Mouse (Mus musculus) lung, embryonic 14.5 days (tissue): ENCODE data around the gene Ppm1n. TPM values are rescaled to one million over a fixed set of nuclear protein-coding genes. Genes with fewer than 3 reads are reported as not detected.
A peak's percentile ranks its signal among the peaks of the same experiment; 100 is the strongest.

Experiments used
- ATAC-seq: fragments of 200-750 bp; cut with Nextera tagmentation; 2 replicates; pipeline ENCODE4 v1.8.0; 2017; ENCODE audit warnings: mild to moderate bottlenecking, moderate TSS enrichment, moderate library complexity; ENCODE audit not compliant: insufficient read depth
- DNase-seq: peaks from one replicate; pipeline ENCODE4 v3.0.0-alpha.2; 2015
- H3K27ac ChIP-seq: fragments of 300-500 bp; sonication (generic); 2 replicates; pipeline ENCODE4 v1.5.1; 2014; ENCODE audit warnings: low read depth, mild to moderate bottlenecking, moderate library complexity
- H3K27me3 ChIP-seq: fragments of 300-500 bp; sonication (generic); 2 replicates; pipeline ENCODE4 v1.6.1; 2014; ENCODE audit warnings: low read length, control low read depth; ENCODE audit not compliant: insufficient read depth
- H3K36me3 ChIP-seq: fragments of 300-500 bp; sonication (generic); 2 replicates; pipeline ENCODE4 v1.6.1; 2014; ENCODE audit warnings: control low read depth; ENCODE audit not compliant: insufficient read depth
- H3K4me1 ChIP-seq: fragments of 300-500 bp; sonication (generic); 2 replicates; pipeline ENCODE4 v1.6.1; 2014; ENCODE audit warnings: antibody characterized with exemption, control low read depth; ENCODE audit not compliant: insufficient read depth
- H3K4me2 ChIP-seq: fragments of 300-500 bp; sonication (generic); 2 replicates; pipeline ENCODE4 v1.6.1; 2014; ENCODE audit warnings: mild to moderate bottlenecking
- H3K4me3 ChIP-seq: fragments of 300-500 bp; sonication (generic); 2 replicates; pipeline ENCODE4 v1.5.1; 2014; ENCODE audit warnings: low read depth, low read length
- H3K9ac ChIP-seq: fragments of 300-500 bp; sonication (generic); 2 replicates; pipeline ENCODE4 v1.6.1; 2014
- H3K9me3 ChIP-seq: fragments of 300-500 bp; sonication (generic); 2 replicates; pipeline ENCODE4 v1.6.1; 2016; ENCODE audit warnings: low read depth, low read length, control low read depth
- CTCF ChIP-seq: IDR thresholded peaks from 2 replicates; pipeline ENCODE4 v1.5.1; 2016; ENCODE audit warnings: antibody characterized with exemption, low read depth
- WGBS: fragments of 180-500 bp; shearing (Covaris S2); extraction: QIAGEN DNeasy Blood & Tissue Kit; methylation state at CpG from one replicate; pipeline ENCODE4 v1.1.7; 2014; 5-methylcytosine and 5-hydroxymethylcytosine counted together
- polyA plus RNA-seq: library from polyadenylated mRNA; unstranded; fragments of >200 nt; fragmentation: Nextera tagmentation; extraction: Ambion mirVana; gene quantifications from 2 replicates; pipeline ENCODE4 v1.2.1, GENCODE M21; 2014

The Ppm1n gene
- polyA plus RNA-seq, 1 experiment from 2014 or later: not detected

DNA sequence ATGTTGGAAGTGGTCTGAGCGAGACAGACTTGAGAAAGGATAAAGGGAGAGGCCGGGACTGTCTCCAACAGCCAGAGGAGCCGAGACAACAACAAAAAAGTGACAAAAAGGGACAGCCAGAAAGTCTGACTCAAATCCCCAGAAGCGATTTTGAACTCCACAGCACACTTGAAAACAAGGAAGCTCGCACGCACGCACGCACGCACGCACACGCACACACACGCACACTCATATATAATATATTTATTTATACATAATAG, 23.1 kb upstream of the Ppm1n start:
- DNase-seq (no peak), ATAC-seq (no peak)
- 78% methylated on average over 12 of the region's 12 CpGs for WGBS
- Histone ChIP-seq H3K4me3 (no peak overlapping the region), H3K9me3 (no peaks in the 10 kb centered on the region), H3K36me3 (no peaks in the 10 kb centered on the region), H3K9ac (no peak overlapping the region), H3K4me2 (no peak overlapping the region), H3K4me1 (no peaks in the 10 kb centered on the region), H3K27ac (no peak overlapping the region), H3K27me3 (peaks cover 58% of the 10 kb centered on the region)
- TF ChIP-seq CTCF: no peak

DNA sequence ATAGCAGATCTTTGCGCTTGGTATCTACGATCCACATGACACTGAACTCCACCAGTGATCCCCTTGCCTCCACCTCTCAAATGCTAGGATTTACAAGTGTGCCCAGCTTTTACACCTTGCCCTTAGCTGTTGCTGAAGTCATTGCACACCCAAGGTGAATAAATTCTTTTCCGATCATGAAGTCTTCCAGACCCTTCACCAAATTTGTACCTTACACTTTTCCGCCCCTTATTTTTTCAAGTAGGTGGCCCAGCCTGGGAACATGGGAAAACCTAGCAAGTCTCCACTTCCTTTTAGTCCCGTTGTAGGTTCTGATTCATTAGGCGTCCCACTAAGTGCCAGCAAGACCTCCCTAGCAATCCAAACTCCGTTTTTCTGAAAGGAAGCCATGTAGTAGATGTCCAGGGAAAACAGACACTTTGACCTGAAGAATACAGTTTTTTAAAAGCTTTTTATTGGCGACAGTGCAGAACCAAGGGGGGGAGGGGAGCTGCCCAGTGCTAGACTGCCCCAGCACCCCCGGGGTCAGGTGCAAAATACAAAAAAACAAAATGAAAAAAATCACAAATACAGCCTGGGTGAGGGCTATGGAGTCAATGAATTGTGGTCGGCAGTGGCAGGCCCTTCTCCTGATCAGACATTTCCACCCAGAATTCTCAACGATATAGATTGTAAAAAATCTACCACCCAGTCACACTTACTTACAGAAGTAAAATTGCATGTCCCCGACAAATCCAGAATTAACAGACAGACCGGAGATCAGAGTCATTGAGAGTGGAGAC, 22.6 kb upstream of the Ppm1n start:
- 49% methylated on average over 13 of the region's 13 CpGs for WGBS
- no peaks in the 10 kb centered on the region for H3K36me3 ChIP-seq
- peak overlapping the region; percentile 54; the same call in 1 of the 2 replicates for H3K4me2 ChIP-seq
- H3K9ac ChIP-seq: peak overlapping the region; percentile 27; the same call in 1 of the 2 replicates
- peak overlapping the region; percentile 39; the same call in 1 of the 2 replicates for H3K4me3 ChIP-seq
- ATAC-seq (no peak), DNase-seq (no peak)
- no peaks in the 10 kb centered on the region for H3K9me3 ChIP-seq
- no peak overlapping the region for H3K27ac ChIP-seq
- TF ChIP-seq CTCF: no peak
- peaks cover 58% of the 10 kb centered on the region for H3K27me3 ChIP-seq
- no peaks in the 10 kb centered on the region for H3K4me1 ChIP-seq

DNA sequence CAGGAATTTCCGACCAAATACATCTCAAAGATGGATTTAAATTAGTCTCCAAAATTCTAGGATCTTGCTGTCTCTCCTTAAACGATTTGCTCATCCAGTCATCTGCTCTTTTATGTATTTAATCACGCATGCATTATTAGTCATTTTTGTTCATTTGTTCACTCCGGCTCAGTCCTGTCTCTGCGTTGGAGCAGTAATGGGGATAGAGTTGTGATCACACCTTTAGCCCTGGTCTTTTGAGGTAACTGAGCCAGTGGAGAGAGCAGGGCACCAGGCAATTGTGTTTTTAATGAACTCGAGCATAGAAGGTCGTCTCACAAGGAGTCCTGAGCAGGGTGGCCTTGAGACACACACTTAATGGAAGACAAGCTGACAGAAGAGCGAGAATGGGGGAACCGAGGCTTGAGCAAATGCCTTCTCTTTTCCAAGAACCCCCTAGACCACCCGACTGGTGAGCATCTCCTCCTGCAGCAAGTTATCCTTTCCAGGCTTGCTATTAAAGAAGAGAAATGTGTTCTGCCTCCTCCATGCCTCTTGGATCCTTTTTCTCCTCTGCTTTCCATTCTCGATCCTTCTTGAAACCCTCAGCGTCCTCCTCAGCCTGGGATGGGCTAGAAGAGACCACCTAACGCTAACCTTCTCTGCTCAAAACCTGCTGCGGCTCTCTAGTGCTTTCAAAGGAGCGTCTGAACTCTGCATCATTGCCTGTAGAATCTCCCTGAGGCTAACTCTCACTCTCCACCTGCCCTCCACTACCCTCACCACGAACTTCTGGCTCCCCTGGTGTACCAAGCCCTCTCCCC, 21.8 kb upstream of the Ppm1n start:
- DNase-seq (no peak), ATAC-seq (no peak)
- H3K4me1 ChIP-seq: no peaks in the 10 kb centered on the region
- H3K36me3 ChIP-seq: no peaks in the 10 kb centered on the region
- TF ChIP-seq CTCF: no peak
- H3K27ac ChIP-seq: no peak overlapping the region
- peak overlapping the region; percentile 39 for H3K4me3 ChIP-seq
- WGBS: 11% methylated on average over 16 of the region's 16 CpGs
- peak overlapping the region; percentile 27 for H3K9ac ChIP-seq
- H3K27me3 ChIP-seq: peaks cover 50% of the 10 kb centered on the region
- no peaks in the 10 kb centered on the region; the same call in 1 of the 2 replicates for H3K9me3 ChIP-seq
- peak overlapping the region; percentile 54 for H3K4me2 ChIP-seq

DNA sequence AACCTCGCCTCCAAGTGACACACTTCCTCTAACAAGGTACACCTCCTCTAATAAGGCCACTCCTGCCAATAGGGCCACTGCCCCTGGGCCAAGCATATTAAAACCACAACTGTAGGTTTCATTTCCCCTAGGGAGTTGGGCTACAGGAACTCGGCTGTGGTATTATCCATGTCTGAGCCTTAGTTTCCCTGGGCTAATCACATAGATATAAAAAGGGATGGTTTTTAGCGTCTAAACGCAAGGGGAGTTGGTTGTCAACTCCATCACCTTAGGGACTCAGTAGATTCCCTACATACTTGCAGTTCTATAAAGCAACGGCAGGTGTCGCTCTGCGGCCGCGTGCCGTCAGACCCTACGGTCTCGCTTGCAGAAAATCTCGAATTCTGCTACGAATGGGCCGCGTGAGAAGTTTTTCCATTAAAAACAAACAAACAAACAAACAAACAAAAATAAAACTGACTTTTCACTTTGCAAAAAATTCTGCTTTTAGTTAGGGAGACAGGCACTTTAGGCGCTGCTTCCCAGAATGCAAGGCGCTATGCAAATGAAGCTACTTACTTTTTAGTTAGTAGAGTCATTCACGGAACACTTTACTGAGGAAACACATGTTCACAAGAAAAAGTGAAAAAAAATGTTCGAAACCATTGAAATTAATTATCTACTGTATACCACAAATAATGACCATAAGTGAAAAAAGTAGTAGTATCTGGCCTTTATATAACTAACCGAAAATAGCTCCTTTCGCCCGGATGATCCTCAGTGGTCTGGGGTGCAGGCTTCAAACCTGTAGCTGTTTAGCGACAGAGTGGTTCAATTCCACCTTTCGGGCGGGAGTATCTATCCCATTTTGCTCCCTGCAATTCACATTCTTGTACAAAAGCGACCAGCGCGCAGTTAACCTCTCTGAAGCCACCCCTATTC, 20.9 kb upstream of the Ppm1n start:
- under 1% methylated on average over 29 of the region's 29 CpGs for WGBS
- TF ChIP-seq CTCF: peak; percentile 96
- no peaks in the 10 kb centered on the region; the same call in 1 of the 2 replicates for H3K9me3 ChIP-seq
- DNase-seq: peak; percentile 94
- peak overlapping the region; percentile 39 for H3K4me3 ChIP-seq
- peak overlapping the region; percentile 7; the same call in 1 of the 2 replicates for H3K9ac ChIP-seq
- H3K27ac ChIP-seq: no peak overlapping the region
- peak overlapping the region; percentile 54 for H3K4me2 ChIP-seq
- ATAC-seq: peak; percentile 88
- peaks cover 41% of the 10 kb centered on the region for H3K27me3 ChIP-seq
- H3K4me1 ChIP-seq: no peaks in the 10 kb centered on the region
- H3K36me3 ChIP-seq: no peaks in the 10 kb centered on the region

DNA sequence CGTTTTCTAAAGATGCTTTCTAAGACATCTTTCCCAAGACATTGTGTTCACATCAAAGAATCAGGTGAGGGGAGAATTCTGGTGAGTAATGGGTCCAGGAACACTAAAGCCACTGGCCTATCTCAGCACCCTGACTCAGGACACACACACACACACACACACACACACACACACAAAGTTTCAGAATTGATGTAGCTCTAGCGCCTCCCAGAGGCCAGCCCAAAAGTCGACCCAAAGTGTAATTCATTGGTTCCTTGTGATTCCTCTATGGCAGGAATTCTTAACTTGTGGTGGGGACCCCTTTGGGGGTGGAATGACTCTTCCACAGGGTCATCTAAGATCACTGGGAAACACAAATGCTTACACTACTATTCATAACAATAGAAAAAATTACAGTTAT, 19.3 kb upstream of the Ppm1n start:
- H3K36me3 ChIP-seq: no peaks in the 10 kb centered on the region
- no peak overlapping the region for H3K27ac ChIP-seq
- no peaks in the 10 kb centered on the region; the same call in 1 of the 2 replicates for H3K9me3 ChIP-seq
- no peak overlapping the region for H3K4me2 ChIP-seq
- H3K4me1 ChIP-seq: no peaks in the 10 kb centered on the region
- H3K9ac ChIP-seq: no peak overlapping the region
- H3K4me3 ChIP-seq: no peak overlapping the region
- TF ChIP-seq CTCF: peak; percentile 73
- WGBS: 17% methylated on average over 3 of the region's 3 CpGs
- ATAC-seq: no peak
- peak; percentile 74 for DNase-seq
- peaks cover 25% of the 10 kb centered on the region for H3K27me3 ChIP-seq

DNA sequence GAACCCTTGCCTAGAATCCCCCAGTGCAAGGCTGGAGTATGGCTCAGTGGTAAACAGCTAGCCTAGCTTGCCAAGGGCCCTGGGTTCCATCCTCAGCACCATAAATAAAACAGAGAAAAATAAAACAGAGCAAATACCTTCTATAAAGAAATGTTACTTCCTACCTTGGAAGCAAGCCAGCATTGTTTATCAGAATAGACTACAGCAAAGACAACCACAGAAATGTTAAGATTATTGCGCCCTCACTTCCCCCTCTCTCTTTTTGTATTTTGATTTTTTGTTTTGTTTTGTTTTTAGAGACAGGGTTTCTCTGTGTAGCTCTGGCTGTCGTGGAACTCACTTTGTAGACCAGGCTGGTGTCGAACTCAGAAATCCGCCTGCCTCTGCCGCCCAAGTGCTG, 17.9 kb upstream of the Ppm1n start:
- Histone ChIP-seq H3K36me3 (no peaks in the 10 kb centered on the region), H3K9me3 (no peaks in the 10 kb centered on the region; the same call in 1 of the 2 replicates), H3K4me1 (no peaks in the 10 kb centered on the region), H3K4me3 (no peak overlapping the region), H3K27ac (no peak overlapping the region), H3K4me2 (no peak overlapping the region), H3K9ac (no peak overlapping the region), H3K27me3 (peaks cover 11% of the 10 kb centered on the region)
- WGBS: 89% methylated on average over 5 of the region's 5 CpGs
- ATAC-seq (no peak), DNase-seq (no peak)
- TF ChIP-seq CTCF: no peak
